Mouse (Mus musculus) embryonic fibroblast, embryonic 13.5 days (primary cell): ENCODE results near the gene Rpn1. TPM values are rescaled to one million over a fixed set of nuclear protein-coding genes. Genes with fewer than 3 reads are reported as not detected.

Source experiments
- H3K27ac ChIP-seq: 2 replicates; pipeline ENCODE4 v1.5.1; 2012; ENCODE audit warnings: low read length, control low read depth, inconsistent platforms; ENCODE audit not compliant: insufficient read depth
- H3K4me1 ChIP-seq: 2 replicates; pipeline ENCODE4 v1.6.1; 2011; ENCODE audit warnings: low read length; ENCODE audit not compliant: control insufficient read depth, insufficient read depth
- H3K4me3 ChIP-seq: 2 replicates; pipeline ENCODE4 v1.5.1; 2011; ENCODE audit warnings: mild to moderate bottlenecking, control low read depth, low read length; ENCODE audit not compliant: insufficient read depth
- CTCF ChIP-seq: IDR thresholded peaks from 2 replicates; pipeline ENCODE4 v1.5.1; 2011; ENCODE audit warnings: mild to moderate bottlenecking, control low read depth, low read length, moderate library complexity, borderline replicate concordance; ENCODE audit not compliant: insufficient read depth
- POLR2A ChIP-seq: IDR thresholded peaks from 2 replicates; pipeline ENCODE4 v1.6.1; 2011; ENCODE audit warnings: low read depth, mild to moderate bottlenecking, control low read depth, low read length, moderate library complexity
- polyA plus RNA-seq: library from polyadenylated mRNA; stranded (reverse); fragments of >200 nt; gene quantifications from 2 replicates; pipeline ENCODE4 v1.2.4, GENCODE M21; 2011; ENCODE audit warnings: low read depth; ENCODE audit not compliant: missing spikeins, insufficient read length

Gene Rpn1
- polyA plus RNA-seq, 1 experiment = 384 TPM

- H3K27ac ChIP-seq = no peak overlapping the region
- no peak for TF ChIP-seq POLR2A
- TF ChIP-seq CTCF = no peak
- peaks cover 9% of the 10 kb centered on the region for H3K4me1 ChIP-seq
- H3K4me3 ChIP-seq = no peak overlapping the region
Observed at GRCm38 (mm10) chr6:88088971-88089370, 4.7 kb downstream of the Rpn1 start.

- Histone ChIP-seq H3K4me1 (no peaks in the 10 kb centered on the region), H3K27ac (no peak overlapping the region), H3K4me3 (no peak overlapping the region)
- no peak for TF ChIP-seq CTCF
- TF ChIP-seq POLR2A = no peak
Observed at GRCm38 (mm10) chr6:88095377-88095776, 11.1 kb downstream of the Rpn1 start.

- no peak overlapping the region for H3K27ac ChIP-seq
- TF ChIP-seq POLR2A (no peak), CTCF (no peak)
- H3K4me3 ChIP-seq = no peak overlapping the region
- H3K4me1 ChIP-seq = no peaks in the 10 kb centered on the region
Observed at GRCm38 (mm10) chr6:88102096-88102495, 17.8 kb downstream of the Rpn1 start.

- Histone ChIP-seq H3K4me3 (no peak overlapping the region), H3K27ac (no peak overlapping the region)
- TF ChIP-seq CTCF (peak; percentile 90; the same call in 1 of the 2 replicates), POLR2A (peak; percentile 53)
Observed at GRCm38 (mm10) chr6:88105783-88106611, 21.7 kb downstream of the Rpn1 start.

GRCm38 (mm10) chr6:88106612-88107123 is 22.4 kb downstream of the Rpn1 start:
- TF ChIP-seq CTCF (no peak), POLR2A (no peak)
- Histone ChIP-seq H3K27ac (no peak overlapping the region), H3K4me1 (no peaks in the 10 kb centered on the region), H3K4me3 (no peak overlapping the region)

More at GRCm38 (mm10) chr6:88105783-88106611, 21.7 kb downstream of the Rpn1 start:
- H3K4me1 ChIP-seq = no peaks in the 10 kb centered on the region

GRCm38 (mm10) chr6:88107661-88108535 is 23.6 kb downstream of the Rpn1 start:
- H3K4me3 ChIP-seq = no peak overlapping the region
- H3K27ac ChIP-seq = no peak overlapping the region
- TF ChIP-seq CTCF = no peak
- no peak for TF ChIP-seq POLR2A
- H3K4me1 ChIP-seq = no peaks in the 10 kb centered on the region

- H3K4me1 ChIP-seq = 0 out of 2 replicates have a peak, but pooled peaks cover 6% of the 10 kb centered on the region
- H3K27ac ChIP-seq = no peak overlapping the region
- TF ChIP-seq CTCF (peak; percentile 64), POLR2A (no peak)
- no peak overlapping the region for H3K4me3 ChIP-seq
Observed at GRCm38 (mm10) chr6:88113139-88113538, 28.9 kb downstream of the Rpn1 start.

- Histone ChIP-seq H3K27ac (peak overlapping the region; percentile 57), H3K4me1 (0 out of 2 replicates have a peak, but pooled peaks cover 6% of the 10 kb centered on the region), H3K4me3 (no peak overlapping the region)
- TF ChIP-seq POLR2A (no peak), CTCF (no peak)
Observed at GRCm38 (mm10) chr6:88114414-88114813, 30.1 kb downstream of the Rpn1 start.

GRCm38 (mm10) chr6:88116347-88117183 is 32.3 kb downstream of the Rpn1 start:
- no peak overlapping the region for H3K27ac ChIP-seq
- TF ChIP-seq POLR2A (no peak), CTCF (no peak)
- no peak overlapping the region for H3K4me3 ChIP-seq
- H3K4me1 ChIP-seq = 0 out of 2 replicates have a peak, but pooled peaks cover 6% of the 10 kb centered on the region
